Mouse (Mus musculus): ENCODE measurements at regions not wholly inside any gene's neighbourhood (a gene's known extent, or its start where the extent isn't known, plus 50 kb on each side); places are given as distances from the start of the nearest gene placed in this dataset.

GRCm38 (mm10) chr8:18246299-18246698, 731.8 kb downstream of the Defb40 start:
- TF ChIP-seq EP300 (IDR thresholded peaks at IDR 0.05; ENCODE audit: low read depth) = no peak
- no peak for TF ChIP-seq CTCF (IDR thresholded peaks at IDR 0.05; ENCODE audit: low read depth)
- Histone ChIP-seq H3K4me1 (replicated peaks; ENCODE audit: control insufficient read depth in 2 of 2, insufficient read depth in 2 of 2, low read length in 1 of 2) (no peaks in the 10 kb centered on the region), H3K4me3 (ENCODE audit: insufficient read depth in 1 of 2, low read depth in 2 of 2, low read length in 2 of 2) (no peak overlapping the region), H3K36me3 (replicated peaks; ENCODE audit: control insufficient read depth, insufficient read depth, low read depth) (no peaks in the 10 kb centered on the region), H3K9me3 (ENCODE audit: control insufficient read depth, low read length) (no peaks in the 10 kb centered on the region), H3K27ac (no peak overlapping the region), H3K27me3 (ENCODE audit: control insufficient read depth, insufficient read depth, low read length) (no peaks in the 10 kb centered on the region), H3K4me2 (ENCODE audit: low read depth) (no peak overlapping the region), H3K9ac (replicated peaks) (no peak overlapping the region)
- ATAC-seq (ENCODE audit: insufficient read depth) (no peak), DNase-seq (ENCODE audit: low read depth in 3 of 3, low spot score in 3 of 3) (no peak)
- WGBS (ENCODE audit: insufficient replicate concordance) = 68% methylated on average over 12 of the region's 12 CpGs

DNA sequence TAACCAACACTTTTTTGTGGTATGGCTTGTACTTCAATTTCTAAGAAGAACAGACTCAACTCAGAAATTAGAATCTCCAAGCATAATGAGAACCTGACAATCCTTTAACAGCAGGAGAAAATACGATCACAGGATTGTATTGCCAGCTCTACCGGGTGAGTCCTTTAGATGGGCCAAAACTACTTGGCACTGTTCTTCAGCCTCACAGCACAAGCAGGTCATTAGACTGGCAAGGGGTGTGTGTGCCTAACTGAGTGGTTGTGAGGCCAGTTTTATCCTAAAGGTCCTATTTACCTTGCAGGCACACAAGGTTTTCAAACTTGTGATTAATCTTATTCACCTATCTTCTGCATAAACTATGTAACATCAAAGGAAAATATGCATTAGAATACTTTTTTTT, 760.5 kb downstream of the Defb40 start:
- Histone ChIP-seq H3K4me3 (ENCODE audit: insufficient read depth in 1 of 2, low read depth in 2 of 2, low read length in 2 of 2) (no peak overlapping the region), H3K9me3 (ENCODE audit: control insufficient read depth, low read length) (no peaks in the 10 kb centered on the region), H3K4me1 (replicated peaks; ENCODE audit: control insufficient read depth in 2 of 2, insufficient read depth in 2 of 2, low read length in 1 of 2) (no peaks in the 10 kb centered on the region), H3K9ac (replicated peaks) (no peak overlapping the region), H3K27me3 (ENCODE audit: control insufficient read depth, insufficient read depth, low read length) (no peaks in the 10 kb centered on the region), H3K4me2 (ENCODE audit: low read depth) (no peak overlapping the region), H3K27ac (no peak overlapping the region), H3K36me3 (replicated peaks; ENCODE audit: control insufficient read depth, insufficient read depth, low read depth) (no peaks in the 10 kb centered on the region)
- ATAC-seq (ENCODE audit: insufficient read depth) (no peak), DNase-seq (ENCODE audit: low read depth in 3 of 3, low spot score in 3 of 3) (no peak)
- 61% methylated on average over 2 of the region's 2 CpGs for WGBS (ENCODE audit: insufficient replicate concordance)
- no peak for TF ChIP-seq CTCF (IDR thresholded peaks at IDR 0.05; ENCODE audit: low read depth)
- no peak for TF ChIP-seq EP300 (IDR thresholded peaks at IDR 0.05; ENCODE audit: low read depth)

DNA sequence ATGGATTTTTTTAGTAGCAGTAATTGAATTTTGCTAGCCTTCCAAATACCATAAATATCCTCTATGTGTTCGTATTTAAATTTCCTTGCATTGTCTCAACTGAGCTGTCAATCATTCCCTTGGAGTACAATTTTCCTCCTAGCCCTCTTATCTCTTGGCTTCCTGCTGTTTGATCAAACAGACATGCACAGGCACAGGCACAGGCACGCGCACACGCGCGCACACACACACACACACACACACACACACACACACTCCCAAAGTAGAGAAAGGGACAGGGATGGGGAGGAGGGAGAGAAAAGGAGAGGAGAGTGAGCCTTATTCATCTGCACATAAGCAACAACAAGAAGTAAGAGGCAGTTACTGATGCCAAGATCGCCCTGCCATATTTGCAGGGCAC, 760.9 kb downstream of the Defb40 start:
- Histone ChIP-seq H3K4me2 (ENCODE audit: low read depth) (no peak overlapping the region), H3K4me3 (ENCODE audit: insufficient read depth in 1 of 2, low read depth in 2 of 2, low read length in 2 of 2) (no peak overlapping the region), H3K27ac (no peak overlapping the region), H3K9ac (replicated peaks) (no peak overlapping the region), H3K9me3 (ENCODE audit: control insufficient read depth, low read length) (no peaks in the 10 kb centered on the region), H3K36me3 (replicated peaks; ENCODE audit: control insufficient read depth, insufficient read depth, low read depth) (no peaks in the 10 kb centered on the region), H3K27me3 (ENCODE audit: control insufficient read depth, insufficient read depth, low read length) (no peaks in the 10 kb centered on the region), H3K4me1 (replicated peaks; ENCODE audit: control insufficient read depth in 2 of 2, insufficient read depth in 2 of 2, low read length in 1 of 2) (no peaks in the 10 kb centered on the region)
- TF ChIP-seq CTCF (IDR thresholded peaks at IDR 0.05; ENCODE audit: low read depth) (no peak), EP300 (IDR thresholded peaks at IDR 0.05; ENCODE audit: low read depth) (no peak)
- 48% methylated on average over 7 of the region's 7 CpGs for WGBS (ENCODE audit: insufficient replicate concordance)
- DNase-seq (ENCODE audit: low read depth in 3 of 3, low spot score in 3 of 3) = no peak
- no peak for ATAC-seq (ENCODE audit: insufficient read depth)

DNA sequence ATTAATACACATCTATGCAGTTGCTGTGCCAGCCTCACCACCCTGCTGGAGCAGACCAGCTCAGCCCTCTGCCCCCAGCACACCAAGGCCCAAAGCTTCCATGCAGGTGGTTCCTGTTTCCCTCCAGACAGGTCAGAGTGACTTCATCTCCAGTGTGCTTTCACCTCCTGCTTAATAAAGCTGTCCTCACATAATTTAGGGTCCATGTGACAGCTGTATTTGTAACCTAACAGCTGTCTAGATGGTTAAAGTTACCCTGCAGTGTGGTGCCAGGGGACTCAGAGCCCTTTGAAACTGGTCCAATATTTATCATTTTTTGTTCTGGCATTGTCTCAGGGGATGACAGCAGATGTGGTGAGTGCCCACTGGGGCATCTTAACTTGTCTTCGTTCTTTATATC, 761.5 kb downstream of the Defb40 start:
- 47% methylated on average over 1 of the region's 1 CpGs for WGBS (ENCODE audit: insufficient replicate concordance)
- ATAC-seq (ENCODE audit: insufficient read depth) (no peak), DNase-seq (ENCODE audit: low read depth in 3 of 3, low spot score in 3 of 3) (no peak)
- Histone ChIP-seq H3K27ac (no peak overlapping the region), H3K4me2 (ENCODE audit: low read depth) (no peak overlapping the region), H3K9me3 (ENCODE audit: control insufficient read depth, low read length) (no peaks in the 10 kb centered on the region), H3K4me3 (ENCODE audit: insufficient read depth in 1 of 2, low read depth in 2 of 2, low read length in 2 of 2) (no peak overlapping the region), H3K27me3 (ENCODE audit: control insufficient read depth, insufficient read depth, low read length) (no peaks in the 10 kb centered on the region), H3K9ac (replicated peaks) (no peak overlapping the region), H3K4me1 (replicated peaks; ENCODE audit: control insufficient read depth in 2 of 2, insufficient read depth in 2 of 2, low read length in 1 of 2) (no peaks in the 10 kb centered on the region), H3K36me3 (replicated peaks; ENCODE audit: control insufficient read depth, insufficient read depth, low read depth) (no peaks in the 10 kb centered on the region)
- no peak for TF ChIP-seq CTCF (IDR thresholded peaks at IDR 0.05; ENCODE audit: low read depth)
- no peak for TF ChIP-seq EP300 (IDR thresholded peaks at IDR 0.05; ENCODE audit: low read depth)

DNA sequence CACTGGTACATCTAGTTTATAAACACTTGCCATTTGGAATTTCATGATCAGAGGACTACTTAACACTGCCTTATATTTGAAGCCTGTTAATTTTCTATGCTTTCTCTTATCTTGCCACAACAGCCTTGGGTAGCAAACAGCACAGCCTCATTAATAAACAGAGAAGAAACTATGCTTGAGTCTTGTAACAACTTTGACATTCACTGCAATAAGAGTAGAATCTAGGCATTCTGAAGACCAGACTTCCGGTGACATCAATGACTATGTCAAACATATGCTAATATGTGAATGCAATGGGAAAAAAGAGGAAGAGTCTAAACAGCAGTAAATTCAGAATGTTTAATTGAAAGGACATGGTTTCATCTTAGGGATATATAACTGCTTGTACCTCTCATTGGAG, 768.0 kb downstream of the Defb40 start:
- no peak overlapping the region for H3K4me2 ChIP-seq (ENCODE audit: low read depth)
- H3K9ac ChIP-seq (replicated peaks) = no peak overlapping the region
- ATAC-seq (ENCODE audit: insufficient read depth) (no peak), DNase-seq (ENCODE audit: low read depth in 3 of 3, low spot score in 3 of 3) (no peak)
- TF ChIP-seq CTCF (IDR thresholded peaks at IDR 0.05; ENCODE audit: low read depth) = no peak
- TF ChIP-seq EP300 (IDR thresholded peaks at IDR 0.05; ENCODE audit: low read depth) = no peak
- no peaks in the 10 kb centered on the region for H3K27me3 ChIP-seq (ENCODE audit: control insufficient read depth, insufficient read depth, low read length)
- H3K27ac ChIP-seq = no peak overlapping the region
- H3K36me3 ChIP-seq (replicated peaks; ENCODE audit: control insufficient read depth, insufficient read depth, low read depth) = no peaks in the 10 kb centered on the region
- no peak overlapping the region for H3K4me3 ChIP-seq (ENCODE audit: insufficient read depth in 1 of 2, low read depth in 2 of 2, low read length in 2 of 2)
- H3K4me1 ChIP-seq (replicated peaks; ENCODE audit: control insufficient read depth in 2 of 2, insufficient read depth in 2 of 2, low read length in 1 of 2) = no peaks in the 10 kb centered on the region
- 54% methylated on average over 1 of the region's 1 CpGs for WGBS (ENCODE audit: insufficient replicate concordance)
- H3K9me3 ChIP-seq (ENCODE audit: control insufficient read depth, low read length) = no peaks in the 10 kb centered on the region

All from liver, embryonic 14.5 days (tissue).